Mouse (Mus musculus) kidney, postnatal 36 days (tissue): ENCODE data around the gene S1pr1.

Experiments used
- DNase-seq, 2 experiments: peaks; one replicate each; pipeline ENCODE4 v3.0.0; 2021 to 2022; ENCODE audit warnings: mixed read lengths in 2 of 2

Gene S1pr1

GRCm38 (mm10) chr3:115714671-115715651, at the start of gene S1pr1:
TSS of gene S1pr1 (minus strand) at chr3:115715072.
- DNase-seq, result peak; percentile 77 to 80

GRCm38 (mm10) chr3:115763292-115763691, 48.4 kb upstream of the S1pr1 start:
- DNase-seq, result peak; percentile 34 to 37

GRCm38 (mm10) chr3:115762841-115763240, 48.0 kb upstream of the S1pr1 start:
- DNase-seq, result peak in 1 of 2 experiments; percentile 31

- DNase-seq, result no peak
These were observed 44.8 kb upstream of the S1pr1 start for GRCm38 (mm10) chr3:115759659-115760058.

- peak; percentile 4 to 5 for DNase-seq
These were observed 43.6 kb upstream of the S1pr1 start for GRCm38 (mm10) chr3:115758455-115758912.

GRCm38 (mm10) chr3:115754466-115754865, 39.6 kb upstream of the S1pr1 start:
- DNase-seq, result no peak

GRCm38 (mm10) chr3:115750369-115750768, 35.5 kb upstream of the S1pr1 start:
- no peak for DNase-seq

- no peak for DNase-seq
These were observed 33.6 kb upstream of the S1pr1 start for GRCm38 (mm10) chr3:115748289-115748989.

GRCm38 (mm10) chr3:115746511-115746910, 31.6 kb upstream of the S1pr1 start:
- no peak for DNase-seq

- DNase-seq, result no peak
These were observed 30.2 kb upstream of the S1pr1 start for GRCm38 (mm10) chr3:115745088-115745487.

GRCm38 (mm10) chr3:115738524-115738923, 23.7 kb upstream of the S1pr1 start:
- no peak for DNase-seq

GRCm38 (mm10) chr3:115737785-115738318, 23.0 kb upstream of the S1pr1 start:
- DNase-seq, result peak in 1 of 2 experiments; percentile 13

GRCm38 (mm10) chr3:115735540-115735939, 20.7 kb upstream of the S1pr1 start:
- DNase-seq, result no peak

- no peak for DNase-seq
These were observed 20.0 kb upstream of the S1pr1 start for GRCm38 (mm10) chr3:115734841-115735240.

GRCm38 (mm10) chr3:115730336-115730735, 15.5 kb upstream of the S1pr1 start:
- no peak for DNase-seq

GRCm38 (mm10) chr3:115729187-115729586, 14.3 kb upstream of the S1pr1 start:
- no peak for DNase-seq

GRCm38 (mm10) chr3:115728211-115728610, 13.3 kb upstream of the S1pr1 start:
- DNase-seq, result no peak

- no peak for DNase-seq
These were observed 4.0 kb upstream of the S1pr1 start for GRCm38 (mm10) chr3:115718886-115719285.

- no peak for DNase-seq
These were observed 1.1 kb upstream of the S1pr1 start for GRCm38 (mm10) chr3:115715900-115716515.

GRCm38 (mm10) chr3:115714049-115714435, 830 bp downstream of the S1pr1 start:
- no peak for DNase-seq

GRCm38 (mm10) chr3:115713417-115714048, 1.3 kb downstream of the S1pr1 start:
- DNase-seq, result peak in 1 of 2 experiments; percentile 21

- peak; percentile 81 to 85 for DNase-seq
These were observed 2.1 kb downstream of the S1pr1 start for GRCm38 (mm10) chr3:115712808-115713200.
